Mouse (Mus musculus) embryo, embryonic 10 days (tissue): Measurements from ENCODE around the gene Fdxr.
A peak's percentile ranks its signal among the peaks of the same experiment; 100 is the strongest.

Source experiments
- DNase-seq: peaks from one replicate; pipeline ENCODE4 v3.0.0-alpha.2; 2015; ENCODE audit warnings: low spot score

Fdxr gene

DNA sequence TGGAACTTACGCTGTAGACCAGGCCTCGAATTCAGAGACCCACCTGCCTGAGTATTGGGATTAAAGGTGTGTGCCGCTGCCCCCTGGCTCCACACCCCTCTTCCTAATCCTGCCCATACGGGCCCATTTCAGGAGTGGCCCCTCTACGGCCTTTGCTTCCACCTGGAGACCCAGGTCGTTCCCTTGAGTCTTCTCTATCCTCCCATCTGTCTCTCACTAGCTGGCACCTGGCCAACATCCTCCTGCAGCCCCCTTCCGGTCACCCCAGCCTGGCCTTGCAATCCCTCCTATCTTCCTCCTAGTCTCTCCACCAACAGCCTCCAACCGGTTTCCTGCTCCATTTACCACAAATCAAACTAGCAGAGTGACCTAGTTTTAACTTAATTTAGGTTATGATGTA lies 13.0 kb upstream of the Fdxr start:
- DNase-seq: no peak

GRCm38 (mm10) chr11:115288305-115288704 lies 11.5 kb upstream of the Fdxr start:
- no peak for DNase-seq

DNA sequence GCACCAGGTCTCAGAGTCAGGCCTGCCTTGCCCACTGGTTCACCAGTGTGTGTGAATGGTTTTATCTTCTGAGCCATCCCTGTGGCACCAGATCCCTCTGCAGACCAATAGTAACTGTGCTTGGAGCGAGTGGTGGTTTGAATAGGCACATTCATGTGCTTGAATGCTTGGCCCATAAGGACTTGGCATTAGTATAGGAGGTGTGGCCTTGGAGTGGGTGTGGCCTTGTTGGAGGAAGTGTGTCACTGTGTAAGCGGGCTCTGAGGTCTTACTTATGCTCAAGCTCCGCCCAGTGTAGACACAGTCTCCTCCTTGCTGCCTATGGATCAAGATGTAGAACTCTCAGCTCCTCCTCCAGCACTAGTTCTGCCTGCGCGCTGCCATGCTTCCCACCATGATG lies 10.5 kb upstream of the Fdxr start:
- DNase-seq: no peak

GRCm38 (mm10) chr11:115286201-115286993 lies 9.5 kb upstream of the Fdxr start:
- DNase-seq: no peak

DNA sequence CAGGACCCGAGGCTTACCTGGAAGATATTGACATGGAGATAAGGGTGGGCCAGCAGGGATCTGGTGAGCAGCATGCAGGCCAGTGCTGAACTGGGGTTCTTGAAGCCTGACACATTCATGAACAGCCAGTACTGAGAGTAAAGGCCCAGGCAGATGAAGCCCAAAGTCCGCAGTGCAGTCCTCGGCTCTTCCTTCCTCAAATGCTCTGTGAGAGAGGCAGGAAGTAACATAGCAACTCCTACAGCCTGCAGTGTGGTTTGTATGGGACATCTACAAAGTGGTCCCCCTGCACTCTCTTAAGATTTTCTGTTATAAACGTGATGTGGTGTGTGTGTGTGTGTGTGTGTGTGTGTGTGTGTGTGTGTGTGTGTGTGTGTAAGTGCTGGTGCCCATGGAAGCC lies 8.4 kb upstream of the Fdxr start:
- no peak for DNase-seq

DNA sequence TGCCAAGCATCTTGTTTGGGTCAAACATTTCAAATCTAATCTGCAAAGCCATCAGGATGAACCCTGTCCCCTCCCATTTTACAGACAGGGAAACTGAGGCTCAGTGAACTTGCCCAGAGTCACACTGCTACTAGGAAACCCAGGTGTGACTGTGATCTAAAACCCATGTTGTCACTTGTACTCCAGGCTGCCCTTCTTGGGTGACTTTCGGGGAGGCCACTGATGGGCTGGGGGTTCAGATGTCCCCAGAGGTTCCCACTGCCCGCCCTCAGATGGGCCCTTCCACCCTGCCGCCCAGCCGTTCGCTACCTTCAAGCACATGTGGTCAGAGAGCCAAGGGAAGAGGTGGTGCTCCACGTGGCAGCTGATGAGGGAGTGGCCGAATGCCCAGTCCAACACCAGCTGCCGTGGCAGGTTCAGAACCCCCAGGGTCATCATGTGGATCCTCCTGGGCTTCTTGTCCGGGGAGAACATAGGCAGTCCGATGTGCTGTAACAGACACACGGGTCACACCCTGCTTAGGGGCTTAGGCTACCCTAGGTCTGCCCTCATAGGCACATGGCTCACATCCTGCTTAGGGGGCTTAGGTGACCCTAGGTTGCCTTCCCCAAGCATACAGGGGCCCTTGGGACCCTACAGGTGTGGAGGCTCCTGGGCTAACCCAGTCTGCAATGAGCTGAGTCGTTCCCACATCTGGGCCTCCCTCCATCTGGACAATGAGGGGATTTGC lies 7.2 kb upstream of the Fdxr start:
- DNase-seq: no peak

- DNase-seq: no peak
These were observed 6.6 kb upstream of the Fdxr start for GRCm38 (mm10) chr11:115283486-115283765.

DNA sequence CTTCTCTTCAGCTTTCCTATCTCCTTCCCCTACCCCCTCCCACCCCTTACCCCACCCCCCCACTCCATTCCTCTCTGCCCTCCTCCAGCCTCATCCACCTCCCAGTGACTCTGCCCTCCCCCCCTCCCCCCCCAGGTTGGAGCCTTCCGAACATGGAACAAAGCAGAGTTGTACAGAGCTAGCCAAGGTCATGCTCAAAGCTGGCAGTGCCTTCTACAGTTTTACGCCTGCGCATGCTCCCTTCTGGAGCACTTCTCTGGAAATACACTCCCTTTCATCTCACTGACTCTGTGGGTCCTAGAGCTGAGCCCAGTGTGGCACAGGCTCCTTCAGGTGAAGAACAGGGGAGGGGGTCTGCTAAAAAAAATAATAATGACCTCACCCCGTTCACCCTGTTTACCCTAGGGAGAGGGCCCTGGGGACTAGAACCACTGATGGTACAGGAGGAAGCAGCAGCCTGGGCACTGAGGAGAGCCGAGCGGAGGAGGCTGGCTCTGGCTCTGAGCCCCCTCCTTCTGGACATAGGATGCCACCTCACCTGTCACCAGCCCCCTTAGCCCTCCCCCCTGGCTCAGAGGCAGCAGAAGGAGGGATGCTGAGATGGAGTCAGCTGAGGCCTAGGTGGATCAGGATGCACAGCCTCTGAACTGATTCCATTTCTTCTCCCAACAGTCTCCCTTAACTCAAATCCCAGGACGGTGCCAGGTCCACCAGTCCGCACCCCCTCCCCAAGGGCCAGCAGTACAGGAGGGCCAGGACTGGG lies 6.1 kb upstream of the Fdxr start:
- DNase-seq: no peak

GRCm38 (mm10) chr11:115282295-115282694 lies 5.4 kb upstream of the Fdxr start:
- DNase-seq: no peak

GRCm38 (mm10) chr11:115279726-115280125 lies 2.9 kb upstream of the Fdxr start:
- no peak for DNase-seq

GRCm38 (mm10) chr11:115278176-115278575 lies 1.3 kb upstream of the Fdxr start:
- no peak for DNase-seq

GRCm38 (mm10) chr11:115277604-115277975 lies 740 bp upstream of the Fdxr start:
- no peak for DNase-seq

- no peak for DNase-seq
These were observed 896 bp downstream of the Fdxr start for GRCm38 (mm10) chr11:115275954-115276353.

DNA sequence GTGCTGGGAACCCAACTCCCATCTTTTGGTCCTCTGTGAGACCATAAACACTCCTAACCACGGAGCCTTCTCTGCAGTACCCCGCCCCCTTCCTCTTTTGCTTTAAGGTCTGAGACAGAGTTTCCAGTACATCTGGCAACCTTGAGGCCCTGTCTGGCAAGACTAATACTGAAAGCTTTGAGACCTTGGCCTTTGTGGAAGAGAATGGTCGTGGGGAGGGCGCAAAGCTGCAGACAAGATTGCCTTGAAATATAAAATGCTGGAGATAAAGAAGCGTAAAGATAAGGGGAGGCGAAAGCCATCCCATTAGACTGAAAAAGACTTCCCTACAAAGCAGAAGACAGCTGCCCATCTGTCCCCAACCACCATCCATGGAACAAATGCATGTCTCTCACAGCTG lies 1.3 kb downstream of the Fdxr start:
- no peak for DNase-seq

DNA sequence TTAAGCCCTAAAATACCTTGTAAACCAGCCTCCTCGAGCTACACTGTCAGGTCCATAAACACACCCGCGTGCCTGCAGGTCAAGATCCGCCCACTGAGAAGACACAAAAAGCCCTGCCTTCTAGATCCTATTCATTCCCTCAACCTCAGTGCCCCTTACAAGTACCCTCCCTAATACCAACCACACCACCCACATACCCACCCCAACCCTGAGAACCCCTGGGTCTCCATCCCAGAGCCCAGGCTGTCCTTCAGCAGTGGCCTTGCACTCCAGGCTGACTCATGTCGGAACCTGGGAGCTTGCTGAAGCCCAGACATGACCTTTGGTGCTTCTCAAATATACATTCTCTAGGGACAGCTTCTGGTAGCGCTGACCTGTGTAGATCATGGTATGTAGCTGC lies 2.1 kb downstream of the Fdxr start:
- DNase-seq: no peak

GRCm38 (mm10) chr11:115274178-115274577 lies 2.7 kb downstream of the Fdxr start:
- DNase-seq: no peak

GRCm38 (mm10) chr11:115273735-115274134 lies 3.1 kb downstream of the Fdxr start:
- no peak for DNase-seq

- DNase-seq: no peak
These were observed 3.9 kb downstream of the Fdxr start for GRCm38 (mm10) chr11:115272894-115273498.

GRCm38 (mm10) chr11:115271481-115271880 lies 5.4 kb downstream of the Fdxr start:
- no peak for DNase-seq

DNA sequence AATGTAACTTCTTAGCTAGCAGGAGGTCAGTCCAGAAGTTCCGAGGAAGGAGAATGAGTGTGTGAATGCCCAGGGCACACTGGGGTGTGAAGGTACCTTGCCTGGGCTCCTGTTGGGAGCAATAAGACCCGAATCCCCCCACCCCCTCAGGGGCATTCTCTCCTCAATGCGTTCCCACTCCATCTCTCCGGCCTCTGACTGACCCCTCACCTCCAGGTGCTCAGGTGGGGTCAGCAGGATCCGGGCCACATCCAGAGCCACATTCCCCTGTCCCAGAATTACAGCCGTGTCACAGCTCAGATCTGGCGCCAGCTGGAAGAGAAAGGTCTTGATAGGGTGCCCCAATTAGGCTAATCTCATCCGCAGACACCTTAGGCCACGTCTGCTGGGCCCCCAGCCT lies 5.8 kb downstream of the Fdxr start:
- no peak for DNase-seq

DNA sequence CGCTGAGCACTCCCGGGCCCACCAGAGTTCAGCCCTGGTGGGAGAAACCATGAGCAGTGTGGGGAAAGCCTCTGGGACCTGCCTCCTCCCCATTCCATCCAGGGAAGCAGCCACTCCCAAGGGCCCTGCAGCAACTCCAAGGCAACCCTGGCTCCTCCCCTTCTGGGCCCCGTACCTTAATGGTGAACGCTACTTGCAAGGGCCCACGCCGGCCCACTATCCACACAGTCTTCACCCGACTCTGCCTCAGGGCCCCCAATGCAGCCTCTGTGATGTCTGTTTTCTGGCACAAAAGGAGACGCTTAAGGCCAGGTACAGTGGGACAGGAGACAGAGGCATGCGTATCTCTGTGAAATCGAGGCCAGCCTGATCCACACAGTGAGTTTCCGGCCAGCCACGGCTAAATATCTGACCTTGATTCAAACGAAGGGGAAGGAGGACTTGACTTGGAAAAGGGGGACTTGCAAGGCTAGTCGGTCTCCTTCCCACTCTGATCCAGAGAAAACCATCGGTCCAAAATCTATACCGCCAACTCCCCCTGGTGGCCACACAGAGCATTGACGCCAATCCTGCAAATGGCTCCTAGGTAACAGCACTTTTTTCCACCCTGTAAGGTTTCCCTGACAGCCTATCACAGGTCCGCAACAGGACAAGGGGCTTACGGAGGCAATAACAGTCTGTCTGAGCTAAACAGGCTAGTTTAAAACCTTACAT lies 6.5 kb downstream of the Fdxr start:
- peak; percentile 87 for DNase-seq
